Mouse (Mus musculus) right cerebral cortex, adult 2 months (tissue): ENCODE data around the gene Sstr4.

ENCODE experiments used
- DNase-seq, 2 experiments: peaks; one replicate each; pipeline ENCODE4 v3.0.0; 2021 to 2022; ENCODE audit warnings: low spot score in 2 of 2

The Sstr4 gene

GRCm38 (mm10) chr2:148393846-148394245 is 1.3 kb upstream of the Sstr4 start:
- DNase-seq, result no peak

GRCm38 (mm10) chr2:148396209-148396608 is 1.1 kb downstream of the Sstr4 start:
- DNase-seq, result peak in 1 of 2 experiments; percentile 54

- DNase-seq, result peak in 1 of 2 experiments; percentile 31
These were observed 2.1 kb downstream of the Sstr4 start for GRCm38 (mm10) chr2:148397015-148397783.

- DNase-seq, result no peak
These were observed 2.6 kb downstream of the Sstr4 start for GRCm38 (mm10) chr2:148397784-148398100.

GRCm38 (mm10) chr2:148398901-148399685 is 3.9 kb downstream of the Sstr4 start:
- peak in 1 of 2 experiments; percentile 18 for DNase-seq

- DNase-seq, result no peak
These were observed 7.1 kb downstream of the Sstr4 start for GRCm38 (mm10) chr2:148402227-148402626.

- DNase-seq, result no peak
These were observed 9.8 kb downstream of the Sstr4 start for GRCm38 (mm10) chr2:148404906-148405305.

GRCm38 (mm10) chr2:148406160-148406970 is 11.2 kb downstream of the Sstr4 start:
- DNase-seq, result peak in 1 of 2 experiments; percentile 26

- DNase-seq, result no peak
These were observed 12.1 kb downstream of the Sstr4 start for GRCm38 (mm10) chr2:148406971-148407869.

- DNase-seq, result peak in 1 of 2 experiments; percentile 7
These were observed 13.0 kb downstream of the Sstr4 start, which contains the start of gene Thbd for GRCm38 (mm10) chr2:148407870-148408760. Gene Thbd, minus strand, starts transcription at chr2:148408188.

- no peak for DNase-seq
These were observed 13.6 kb downstream of the Sstr4 start for GRCm38 (mm10) chr2:148408761-148409120.

- peak; percentile 78 to 85 for DNase-seq
These were observed 14.0 kb downstream of the Sstr4 start for GRCm38 (mm10) chr2:148409141-148409540.

GRCm38 (mm10) chr2:148409821-148410220 is 14.7 kb downstream of the Sstr4 start:
- no peak for DNase-seq

GRCm38 (mm10) chr2:148419151-148419550 is 24.0 kb downstream of the Sstr4 start:
- DNase-seq, result no peak

- no peak for DNase-seq
These were observed 24.6 kb downstream of the Sstr4 start for GRCm38 (mm10) chr2:148419776-148420175.

- DNase-seq, result no peak
These were observed 26.0 kb downstream of the Sstr4 start for GRCm38 (mm10) chr2:148421112-148421511.

- no peak for DNase-seq
These were observed 26.6 kb downstream of the Sstr4 start for GRCm38 (mm10) chr2:148421706-148422105.

GRCm38 (mm10) chr2:148425709-148426382 is 30.7 kb downstream of the Sstr4 start:
- DNase-seq, result no peak

- no peak for DNase-seq
These were observed 32.4 kb downstream of the Sstr4 start for GRCm38 (mm10) chr2:148427553-148427952.
